Mouse (Mus musculus) testis, adult 2 months (tissue): ENCODE measurements around the gene Coq5.

Experiments
- CTCF ChIP-seq: fragments of 200-500 bp; IDR thresholded peaks from 2 replicates; pipeline ENCODE4 v1.5.1; 2012; ENCODE audit warnings: low read depth, mild to moderate bottlenecking, inconsistent platforms, low read length, moderate library complexity; ENCODE audit not compliant: control insufficient read depth, insufficient read depth, insufficient replicate concordance
- POLR2A ChIP-seq: fragments of 200-500 bp; IDR thresholded peaks from 2 replicates; pipeline ENCODE4 v1.6.1; 2012; ENCODE audit warnings: low read depth, mild to moderate bottlenecking, inconsistent platforms, low read length, moderate library complexity; ENCODE audit not compliant: control insufficient read depth

- no peak for TF ChIP-seq POLR2A
- TF ChIP-seq CTCF, result no peak
Measured at GRCm38 (mm10) chr5:115326256-115326831, 46.9 kb downstream of the Coq5 start.
